10 mouse cellular contexts compared by ENCODE assay signal in genomic region chr12:112823221-112823620, GRCm38 (mm10). TPM values are rescaled to one million over a fixed set of nuclear protein-coding genes. Genes with fewer than 3 reads are reported as not detected.
A peak's percentile ranks its signal among the peaks of the same experiment; 100 is the strongest.
DNase-seq lines count a peak whose midpoint lies in the region; ATAC-seq lines count a peak whose summit lies in the region.
"Had no signal": no experiment of that assay in that cellular context is flagged by ENCODE, and none has a peak within 500 bp of the region (broad histone marks: within the 10 kb centered on the region; RNA-seq: fewer than 3 reads in every experiment).

No protein-coding gene starts in this region.

- 0 out of 2 replicates have a peak overlapping the region, but pooled peaks have one; percentile 15 for H3K4me2 ChIP-seq in heart, embryonic 11.5 days
- H3K4me2 ChIP-seq in midbrain, embryonic 13.5 days (replicated peaks): no peak overlapping the region

- no peak overlapping the region for H3K9ac ChIP-seq in heart, embryonic 11.5 days (ENCODE audit: low read depth, low read length)
- no peak overlapping the region for H3K9ac ChIP-seq in midbrain, embryonic 13.5 days (replicated peaks)

- no peak overlapping the region for H3K4me3 ChIP-seq in heart, embryonic 11.5 days (ENCODE audit: low read depth, low read length)
- no peak overlapping the region for H3K4me3 ChIP-seq in midbrain, embryonic 13.5 days (replicated peaks)

- ATAC-seq in heart, embryonic 11.5 days (replicated peaks; ENCODE audit: insufficient number of reproducible peaks, low FRiP score, low TSS enrichment): no peak
- peak; percentile 47 for ATAC-seq in neutrophil, adult 5-6 weeks (ENCODE audit: extremely low read depth, insufficient number of reproducible peaks, low FRiP score, poor library complexity, severe bottlenecking)
- no peak for ATAC-seq in midbrain, embryonic 13.5 days

- H3K27me3 ChIP-seq in heart, embryonic 11.5 days (ENCODE audit: control insufficient read depth, insufficient read depth, low read length): no peaks in the 10 kb centered on the region
- H3K27me3 ChIP-seq in midbrain, embryonic 13.5 days: no peaks in the 10 kb centered on the region

- H3K27ac ChIP-seq in heart, embryonic 11.5 days (ENCODE audit: low read depth, low read length): peak overlapping the region; percentile 10; the same call in 1 of the 2 replicates
- H3K27ac ChIP-seq in midbrain, embryonic 13.5 days: no peak overlapping the region

- H3K36me3 ChIP-seq in heart, embryonic 11.5 days (ENCODE audit: control insufficient read depth, insufficient read depth, low read length): peaks cover 30% of the 10 kb centered on the region
- peaks cover 80% of the 10 kb centered on the region for H3K36me3 ChIP-seq in midbrain, embryonic 13.5 days

- peaks cover 54% of the 10 kb centered on the region for H3K4me1 ChIP-seq in heart, embryonic 11.5 days (ENCODE audit: control insufficient read depth, insufficient read depth, low read length)
- H3K4me1 ChIP-seq in midbrain, embryonic 13.5 days (replicated peaks): peaks cover 62% of the 10 kb centered on the region

- no peaks in the 10 kb centered on the region for H3K9me3 ChIP-seq in heart, embryonic 11.5 days (replicated peaks; ENCODE audit: control insufficient read depth, low read length)
- no peaks in the 10 kb centered on the region for H3K9me3 ChIP-seq in midbrain, embryonic 13.5 days

- no peak for DNase-seq in heart, adult 9 months (ENCODE audit: low spot score in 2 of 2)
- peak; percentile 78 for DNase-seq in CD4-positive, CD25-positive, alpha-beta regulatory T cell, adult 2 months (ENCODE audit: low read depth, low spot score)
- DNase-seq in induced T-regulatory cell, adult 2 months (ENCODE audit: low read depth): peak; percentile 77
- no peak for DNase-seq in adipocyte (ENCODE audit: low spot score)
- no peak for DNase-seq in frontal cortex, postnatal 14 days (ENCODE audit: low spot score in 2 of 2)

- 66% methylated on average over 4 of the region's 4 CpGs for WGBS in heart, embryonic 11.5 days (ENCODE audit: insufficient replicate concordance)
- WGBS in midbrain, embryonic 13.5 days: 89% methylated on average over 4 of the region's 4 CpGs

RNA-seq across cellular contexts. Expression of gene Cdca4, which starts 6.0 kb away (rescaled TPM):
- 61.5 and 62.8 TPM in 2 replicates for polyA plus RNA-seq in heart, embryonic 11.5 days (2014; fragmentation: Nextera tagmentation; extraction: Ambion mirVana)
- total RNA-seq in neutrophil, adult 5-6 weeks (2017): 30.7 and 32.0 TPM in 2 replicates
- polyA plus RNA-seq in midbrain, embryonic 13.5 days (2015; fragmentation: Nextera tagmentation; extraction: Ambion mirVana): 82.7 and 85.0 TPM in 2 replicates

RNA-seq across cellular contexts. Expression of gene Clba1, which starts 14.5 kb away (rescaled TPM):
- 11.5 and 13.0 TPM in 2 replicates for polyA plus RNA-seq in heart, embryonic 11.5 days (2014; fragmentation: Nextera tagmentation; extraction: Ambion mirVana)
- total RNA-seq in neutrophil, adult 5-6 weeks (2017): 0.37 and 0.70 TPM in 2 replicates
- polyA plus RNA-seq in midbrain, embryonic 13.5 days (2015; fragmentation: Nextera tagmentation; extraction: Ambion mirVana): 19.4 and 22.7 TPM in 2 replicates
- polyA plus RNA-seq: erythroblast, embryonic 14.5 days had no signal

RNA-seq across cellular contexts. Expression of gene Ahnak2, which starts 20.8 kb away (rescaled TPM):
- polyA plus RNA-seq in heart, embryonic 11.5 days (2014; fragmentation: Nextera tagmentation; extraction: Ambion mirVana): 0.63 and 0.79 TPM in 2 replicates
- total RNA-seq in neutrophil, adult 5-6 weeks (2017): not detected in 2 replicates
- 0.31 and 0.37 TPM in 2 replicates for polyA plus RNA-seq in midbrain, embryonic 13.5 days (2015; fragmentation: Nextera tagmentation; extraction: Ambion mirVana)
- total RNA-seq: megakaryocyte-erythroid progenitor cell, adult 5-6 weeks had no signal

RNA-seq across cellular contexts. Expression of gene Gpr132, which starts 44.8 kb away (rescaled TPM):
- 0.19 TPM in 1 of 2 replicates, not detected in the other for polyA plus RNA-seq in heart, embryonic 11.5 days (2014; fragmentation: Nextera tagmentation; extraction: Ambion mirVana)
- 40.9 and 41.1 TPM in 2 replicates for total RNA-seq in neutrophil, adult 5-6 weeks (2017)
- polyA plus RNA-seq in midbrain, embryonic 13.5 days (2015; fragmentation: Nextera tagmentation; extraction: Ambion mirVana): not detected in 2 replicates

Comparison
In these comparisons a context has a peak if more than half of its experiments do, and no peak if none do; other contexts are left out.
1. DNase-seq: peak in CD4-positive, CD25-positive, alpha-beta regulatory T cell, adult 2 months (single experiment) and induced T-regulatory cell, adult 2 months (single experiment); none in heart, adult 9 months (0 of 2), adipocyte (single experiment) and frontal cortex, postnatal 14 days (0 of 2).